Comparison of ENCODE assay signal across 8 mouse cellular contexts in the genomic region with DNA sequence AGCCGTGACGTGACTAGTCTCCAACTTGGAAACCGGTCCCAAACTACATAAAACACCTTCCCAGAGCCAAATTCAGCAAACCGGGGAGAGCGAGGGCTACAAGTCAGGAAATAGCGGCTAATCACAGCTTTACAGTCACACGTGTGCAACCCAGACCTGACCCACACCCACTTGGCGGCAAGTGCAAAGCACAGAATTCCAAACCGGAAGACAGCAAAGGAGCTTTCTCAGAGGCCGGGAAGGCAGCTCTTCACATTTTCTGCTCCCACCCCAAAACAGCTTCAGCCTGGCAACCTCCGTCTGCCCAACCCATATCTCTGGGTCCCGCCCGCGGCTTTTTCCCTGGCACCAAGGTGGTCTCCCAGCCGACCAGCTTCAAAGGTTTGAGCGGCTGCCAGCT. TPM values are rescaled to one million over a fixed set of nuclear protein-coding genes. Genes with fewer than 3 reads are reported as not detected.
A peak's percentile ranks its signal among the peaks of the same experiment; 100 is the strongest.
DNase-seq lines count a peak whose midpoint lies in the region; ATAC-seq lines count a peak whose summit lies in the region.

No protein-coding gene starts in this region.

- peak overlapping the region; percentile 58 for H3K9ac ChIP-seq in kidney, embryonic 15.5 days
- H3K9ac ChIP-seq in heart, embryonic 11.5 days (ENCODE audit: low read depth, low read length): peak overlapping the region; percentile 77
- peak overlapping the region; percentile 69 for H3K9ac ChIP-seq in liver, embryonic 11.5 days (ENCODE audit: low read depth, low read length)
- H3K9ac ChIP-seq in neural tube, embryonic 15.5 days (replicated peaks): peak overlapping the region; percentile 65

- peak overlapping the region; percentile 41; the same call in 1 of the 2 replicates for H3K27ac ChIP-seq in kidney, embryonic 15.5 days
- H3K27ac ChIP-seq in heart, embryonic 11.5 days (ENCODE audit: low read depth, low read length): no peak overlapping the region
- H3K27ac ChIP-seq in liver, embryonic 11.5 days (ENCODE audit: low read depth, low read length): no peak overlapping the region
- H3K27ac ChIP-seq in neural tube, embryonic 15.5 days (replicated peaks): peak overlapping the region; percentile 65; the same call in 1 of the 2 replicates

- peaks cover 41% of the 10 kb centered on the region for H3K4me1 ChIP-seq in kidney, embryonic 15.5 days
- peaks cover 4% of the 10 kb centered on the region for H3K4me1 ChIP-seq in heart, embryonic 11.5 days (ENCODE audit: control insufficient read depth, insufficient read depth, low read length)
- peaks cover 4% of the 10 kb centered on the region for H3K4me1 ChIP-seq in liver, embryonic 11.5 days (replicated peaks; ENCODE audit: control insufficient read depth, insufficient read depth, low read length)
- H3K4me1 ChIP-seq in neural tube, embryonic 15.5 days: peaks cover 27% of the 10 kb centered on the region

- WGBS in kidney, embryonic 15.5 days: under 1% methylated on average over 16 of the region's 16 CpGs
- WGBS in heart, embryonic 11.5 days (ENCODE audit: insufficient replicate concordance): 1% methylated on average over 16 of the region's 16 CpGs
- WGBS in liver, embryonic 11.5 days: 1% methylated on average over 16 of the region's 16 CpGs
- 0% methylated on average over 16 of the region's 16 CpGs for WGBS in neural tube, embryonic 15.5 days

- DNase-seq in kidney, postnatal 4 days: no peak
- DNase-seq in adipocyte (ENCODE audit: low spot score): peak; percentile 74
- no peak for DNase-seq in liver, embryonic 11.5 days (ENCODE audit: low spot score)
- no peak for DNase-seq in layer of hippocampus, adult 18-20 months (ENCODE audit: low spot score in 2 of 2)
- DNase-seq in layer of hippocampus, adult 9-11 months: no peak

- peak; percentile 24 for ATAC-seq in kidney, embryonic 15.5 days (replicated peaks; ENCODE audit: low FRiP score)
- 0 out of 2 replicates have a peak, but pooled peaks have one; percentile 3 for ATAC-seq in heart, embryonic 11.5 days (replicated peaks; ENCODE audit: insufficient number of reproducible peaks, low FRiP score, low TSS enrichment)
- peak; percentile 40 for ATAC-seq in liver, embryonic 11.5 days (replicated peaks; ENCODE audit: low FRiP score)
- ATAC-seq in neural tube, embryonic 15.5 days (ENCODE audit: low FRiP score): peak; percentile 22

- H3K9me3 ChIP-seq in kidney, embryonic 15.5 days (replicated peaks): no peaks in the 10 kb centered on the region
- H3K9me3 ChIP-seq in heart, embryonic 11.5 days (replicated peaks; ENCODE audit: control insufficient read depth, low read length): no peaks in the 10 kb centered on the region
- H3K9me3 ChIP-seq in liver, embryonic 11.5 days (ENCODE audit: control insufficient read depth, low read length): no peaks in the 10 kb centered on the region
- no peaks in the 10 kb centered on the region for H3K9me3 ChIP-seq in neural tube, embryonic 15.5 days (replicated peaks)

- H3K4me2 ChIP-seq in kidney, embryonic 15.5 days: peak overlapping the region; percentile 85
- peak overlapping the region; percentile 86 for H3K4me2 ChIP-seq in heart, embryonic 11.5 days
- H3K4me2 ChIP-seq in liver, embryonic 11.5 days: peak overlapping the region; percentile 85
- peak overlapping the region; percentile 90 for H3K4me2 ChIP-seq in neural tube, embryonic 15.5 days

- H3K27me3 ChIP-seq in kidney, embryonic 15.5 days: no peaks in the 10 kb centered on the region
- no peaks in the 10 kb centered on the region for H3K27me3 ChIP-seq in heart, embryonic 11.5 days (ENCODE audit: control insufficient read depth, insufficient read depth, low read length)
- peaks cover 17% of the 10 kb centered on the region for H3K27me3 ChIP-seq in liver, embryonic 11.5 days (replicated peaks; ENCODE audit: control insufficient read depth, insufficient read depth, low read length)
- H3K27me3 ChIP-seq in neural tube, embryonic 15.5 days (replicated peaks): no peaks in the 10 kb centered on the region

- peak overlapping the region; percentile 90 for H3K4me3 ChIP-seq in kidney, embryonic 15.5 days (replicated peaks)
- peak overlapping the region; percentile 91 for H3K4me3 ChIP-seq in heart, embryonic 11.5 days (ENCODE audit: low read depth, low read length)
- H3K4me3 ChIP-seq in liver, embryonic 11.5 days (ENCODE audit: low read depth, low read length): peak overlapping the region; percentile 76
- peak overlapping the region; percentile 96 for H3K4me3 ChIP-seq in neural tube, embryonic 15.5 days (replicated peaks)

- no peaks in the 10 kb centered on the region for H3K36me3 ChIP-seq in kidney, embryonic 15.5 days
- no peaks in the 10 kb centered on the region for H3K36me3 ChIP-seq in heart, embryonic 11.5 days (ENCODE audit: control insufficient read depth, insufficient read depth, low read length)
- no peaks in the 10 kb centered on the region for H3K36me3 ChIP-seq in liver, embryonic 11.5 days (ENCODE audit: control insufficient read depth, insufficient read depth, low read length)
- H3K36me3 ChIP-seq in neural tube, embryonic 15.5 days: no peaks in the 10 kb centered on the region

RNA-seq across cellular contexts. Expression of gene Zfp277, which starts 0.5 kb away (rescaled TPM):
- polyA plus RNA-seq in kidney, embryonic 15.5 days (2015; fragmentation: Nextera tagmentation; extraction: Ambion mirVana): 38.6 and 40.7 TPM in 2 replicates
- 32.4 and 35.8 TPM in 2 replicates for polyA plus RNA-seq in heart, embryonic 11.5 days (2014; fragmentation: Nextera tagmentation; extraction: Ambion mirVana)
- polyA plus RNA-seq in liver, embryonic 11.5 days (2014; fragmentation: Nextera tagmentation; extraction: Ambion mirVana): 23.4 and 25.7 TPM in 2 replicates
- polyA plus RNA-seq in neural tube, embryonic 15.5 days (2015; fragmentation: Nextera tagmentation; extraction: Ambion mirVana): 28.0 and 30.5 TPM in 2 replicates
- total RNA-seq in layer of hippocampus, adult 18-20 months (2021): 10 to 100 TPM; 24.0 to 26.2 TPM

RNA-seq across cellular contexts. Expression of gene Dock4, which starts 0.5 kb away (rescaled TPM):
- polyA plus RNA-seq in kidney, embryonic 15.5 days (2015; fragmentation: Nextera tagmentation; extraction: Ambion mirVana): 15.3 and 17.0 TPM in 2 replicates
- 6.1 and 8.1 TPM in 2 replicates for polyA plus RNA-seq in heart, embryonic 11.5 days (2014; fragmentation: Nextera tagmentation; extraction: Ambion mirVana)
- polyA plus RNA-seq in liver, embryonic 11.5 days (2014; fragmentation: Nextera tagmentation; extraction: Ambion mirVana): 4.4 and 4.9 TPM in 2 replicates
- polyA plus RNA-seq in neural tube, embryonic 15.5 days (2015; fragmentation: Nextera tagmentation; extraction: Ambion mirVana): 25.4 and 34.6 TPM in 2 replicates
- total RNA-seq in layer of hippocampus, adult 18-20 months (2021): 100 to 1,000 TPM; 202 to 219 TPM

Comparison
In these comparisons a context has a peak if more than half of its experiments do, and no peak if none do; other contexts are left out.
1. H3K27ac ChIP-seq: peak in kidney, embryonic 15.5 days (single experiment) and neural tube, embryonic 15.5 days (single experiment); none in heart, embryonic 11.5 days (single experiment) and liver, embryonic 11.5 days (single experiment).
2. Peak in every context shown above with its lines, with median percentiles within 50 percentile points of each other: ATAC-seq, H3K4me2 ChIP-seq, H3K4me3 ChIP-seq and H3K9ac ChIP-seq.